Mouse (Mus musculus): ENCODE measurements around the gene Hsp90ab1. TPM values are rescaled to one million over a fixed set of nuclear protein-coding genes. Genes with fewer than 3 reads are reported as not detected.

Gene Hsp90ab1
- polyA plus RNA-seq, 1 experiment, result 1,562 TPM

DNA sequence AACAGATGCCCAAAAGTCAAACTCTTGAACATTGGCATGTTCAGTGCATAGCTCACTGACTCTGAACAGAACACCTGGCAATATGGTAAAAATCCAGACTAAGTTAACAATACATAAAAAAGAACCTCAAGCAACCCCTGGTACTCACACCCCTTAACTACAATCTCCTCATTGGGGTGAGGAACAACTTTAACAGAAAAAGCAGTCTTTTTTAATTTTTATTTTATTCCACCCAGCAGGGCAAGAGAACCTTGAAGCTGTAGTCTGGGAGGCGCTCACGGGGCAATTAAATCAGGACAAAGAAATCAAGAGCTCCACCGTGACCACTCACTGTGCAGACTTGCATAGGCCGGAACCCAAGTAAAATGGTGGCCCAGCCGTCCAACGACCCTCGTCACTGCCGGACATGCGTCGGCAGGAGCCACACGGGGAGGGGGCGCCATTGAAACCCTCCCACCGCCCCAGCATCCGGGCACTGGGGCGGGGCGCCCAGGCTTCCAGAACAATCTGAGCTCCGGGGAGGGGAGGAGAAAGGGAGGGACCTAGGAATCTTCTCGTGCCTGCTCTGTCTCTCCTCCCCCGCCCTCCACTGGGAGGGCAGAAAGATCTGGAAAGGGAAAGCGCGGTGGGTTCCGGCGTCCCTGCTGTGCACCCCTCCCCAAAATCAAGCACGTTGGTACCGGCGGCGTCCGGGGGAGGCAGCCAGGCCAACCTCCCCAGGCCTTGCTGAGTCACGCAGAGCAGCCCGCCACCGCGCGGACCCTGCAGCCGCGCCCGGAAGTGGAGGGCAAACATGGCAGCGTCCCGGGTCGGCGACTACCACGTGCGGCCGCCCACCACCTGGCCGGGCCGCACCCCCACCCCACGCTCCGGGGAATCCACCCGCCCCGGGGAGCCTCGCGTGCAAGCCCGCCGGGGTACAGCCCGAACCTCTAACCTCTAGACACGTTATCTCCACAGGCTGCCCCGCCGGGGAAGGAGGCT lies 676 bp downstream of the Hsp90ab1 start:
- Histone ChIP-seq H3K27ac (ENCODE audit: insufficient read depth, low read length) (peak overlapping the region; percentile 96), H3K4me3 (ENCODE audit: insufficient read depth, low read length) (peak overlapping the region; percentile 93), H3K4me1 (ENCODE audit: control insufficient read depth, insufficient read depth, low read length) (peaks cover 11% of the 10 kb centered on the region; the same call in 1 of the 2 replicates)
- TF ChIP-seq POLR2A (IDR thresholded peaks at IDR 0.05; ENCODE audit: low read depth, low read length), result peak; percentile 30
- no peak for TF ChIP-seq CTCF (IDR thresholded peaks at IDR 0.05; ENCODE audit: borderline replicate concordance, insufficient read depth, low read length)

DNA sequence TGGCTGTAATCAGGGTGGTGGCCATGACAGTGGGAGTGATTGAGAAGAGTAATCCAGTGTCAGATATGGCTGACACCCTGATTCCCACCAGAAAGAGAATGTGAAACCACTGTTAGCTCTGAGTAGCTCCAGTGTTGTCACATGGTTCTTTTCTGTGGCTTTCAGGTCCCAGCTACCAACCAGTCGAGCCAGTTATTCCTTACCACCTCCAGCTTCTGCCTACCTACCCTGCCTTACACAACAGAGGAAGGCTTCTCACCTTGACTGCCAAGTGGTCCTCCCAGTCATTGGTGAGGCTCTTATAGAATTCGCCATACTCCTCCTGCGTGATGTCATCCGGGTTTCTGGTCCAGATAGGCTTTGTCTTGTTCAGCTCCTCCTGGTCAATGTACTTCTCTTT lies 3.1 kb downstream of the Hsp90ab1 start:
- TF ChIP-seq POLR2A (IDR thresholded peaks at IDR 0.05; ENCODE audit: low read depth, low read length), result no peak
- TF ChIP-seq CTCF (IDR thresholded peaks at IDR 0.05; ENCODE audit: borderline replicate concordance, insufficient read depth, low read length), result no peak
- Histone ChIP-seq H3K4me3 (ENCODE audit: insufficient read depth, low read length) (no peak overlapping the region; the same call in 1 of the 2 replicates), H3K27ac (ENCODE audit: insufficient read depth, low read length) (no peak overlapping the region), H3K4me1 (ENCODE audit: control insufficient read depth, insufficient read depth, low read length) (peaks cover 11% of the 10 kb centered on the region; the same call in 1 of the 2 replicates)

DNA sequence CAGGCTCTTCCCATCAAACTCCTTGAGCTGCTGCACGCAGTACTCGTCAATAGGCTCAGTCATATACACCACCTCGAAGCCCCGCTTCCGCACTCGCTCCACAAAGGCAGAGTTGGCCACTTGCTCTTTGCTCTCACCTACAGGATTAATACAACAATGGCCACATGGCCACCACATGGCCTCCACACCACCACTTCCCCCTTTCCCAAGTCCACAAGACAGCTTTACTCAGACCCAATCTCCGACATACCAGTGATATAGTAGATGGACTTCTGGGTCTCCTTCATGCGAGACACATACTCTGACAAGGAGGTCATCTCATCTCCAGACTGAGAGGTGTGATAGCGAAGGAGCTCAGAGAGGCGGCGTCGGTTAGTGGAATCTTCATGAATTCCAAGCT lies 4.1 kb downstream of the Hsp90ab1 start:
- Histone ChIP-seq H3K4me1 (ENCODE audit: control insufficient read depth, insufficient read depth, low read length) (peaks cover 9% of the 10 kb centered on the region; the same call in 1 of the 2 replicates), H3K4me3 (ENCODE audit: insufficient read depth, low read length) (no peak overlapping the region)

DNA sequence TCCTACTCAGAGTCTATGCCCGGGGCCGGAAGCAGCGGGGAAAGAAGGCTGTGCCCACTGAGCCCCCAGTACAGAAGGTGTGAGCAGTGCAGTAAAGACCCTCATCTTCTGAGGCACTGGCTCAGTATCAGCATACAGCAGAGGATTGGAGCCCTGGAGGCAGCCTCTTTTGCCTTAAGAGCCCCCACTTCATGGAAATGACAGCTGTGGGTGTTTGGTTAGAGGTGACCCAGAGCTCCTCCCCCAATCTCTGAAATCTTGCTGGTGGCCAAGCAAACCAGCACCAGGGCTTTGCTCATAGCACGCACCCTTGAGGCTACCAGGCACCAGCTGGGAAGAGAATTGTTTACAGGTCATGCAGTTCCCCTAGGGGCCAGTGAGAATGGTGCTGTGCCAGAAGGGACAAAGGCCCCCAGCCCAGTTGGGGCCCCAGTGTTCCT lies 5.9 kb downstream of the Hsp90ab1 start:
- peaks cover 9% of the 10 kb centered on the region; the same call in 1 of the 2 replicates for H3K4me1 ChIP-seq (ENCODE audit: control insufficient read depth, insufficient read depth, low read length)
- H3K4me3 ChIP-seq (ENCODE audit: insufficient read depth, low read length), result no peak overlapping the region
- H3K27ac ChIP-seq (ENCODE audit: insufficient read depth, low read length), result no peak overlapping the region
- TF ChIP-seq POLR2A (IDR thresholded peaks at IDR 0.05; ENCODE audit: low read depth, low read length), result peak; percentile 47
- TF ChIP-seq CTCF (IDR thresholded peaks at IDR 0.05; ENCODE audit: borderline replicate concordance, insufficient read depth, low read length), result no peak

More for the DNA sequence above, 4.1 kb downstream of the Hsp90ab1 start:
- H3K27ac ChIP-seq (ENCODE audit: insufficient read depth, low read length), result no peak overlapping the region
- TF ChIP-seq POLR2A (IDR thresholded peaks at IDR 0.05; ENCODE audit: low read depth, low read length) (no peak), CTCF (IDR thresholded peaks at IDR 0.05; ENCODE audit: borderline replicate concordance, insufficient read depth, low read length) (no peak)

DNA sequence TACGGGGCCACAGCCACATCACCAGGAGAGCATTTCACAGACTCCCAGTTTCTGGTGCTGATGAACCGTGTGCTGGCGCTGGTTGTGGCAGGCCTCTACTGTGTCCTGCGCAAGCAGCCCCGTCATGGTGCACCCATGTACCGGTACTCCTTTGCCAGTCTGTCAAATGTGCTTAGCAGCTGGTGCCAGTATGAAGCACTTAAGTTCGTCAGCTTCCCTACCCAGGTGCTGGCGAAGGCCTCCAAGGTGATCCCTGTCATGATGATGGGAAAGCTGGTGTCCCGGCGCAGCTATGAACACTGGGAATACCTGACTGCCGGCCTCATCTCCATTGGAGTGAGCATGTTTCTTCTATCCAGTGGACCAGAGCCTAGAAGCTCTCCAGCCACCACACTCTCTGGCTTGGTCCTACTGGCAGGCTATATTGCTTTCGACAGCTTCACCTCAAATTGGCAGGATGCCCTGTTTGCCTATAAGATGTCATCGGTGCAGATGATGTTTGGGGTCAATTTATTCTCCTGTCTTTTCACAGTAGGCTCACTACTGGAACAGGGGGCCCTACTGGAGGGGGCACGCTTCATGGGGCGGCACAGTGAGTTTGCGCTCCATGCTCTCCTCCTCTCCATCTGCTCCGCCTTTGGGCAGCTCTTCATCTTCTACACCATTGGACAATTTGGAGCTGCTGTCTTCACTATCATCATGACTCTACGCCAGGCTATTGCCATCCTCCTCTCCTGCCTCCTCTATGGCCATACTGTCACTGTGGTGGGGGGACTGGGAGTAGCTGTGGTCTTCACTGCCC lies 6.5 kb downstream of the Hsp90ab1 start:
- TF ChIP-seq POLR2A (IDR thresholded peaks at IDR 0.05; ENCODE audit: low read depth, low read length), result peak; percentile 36
- no peak for TF ChIP-seq CTCF (IDR thresholded peaks at IDR 0.05; ENCODE audit: borderline replicate concordance, insufficient read depth, low read length)
- H3K4me3 ChIP-seq (ENCODE audit: insufficient read depth, low read length), result no peak overlapping the region
- H3K4me1 ChIP-seq (ENCODE audit: control insufficient read depth, insufficient read depth, low read length), result peaks cover 9% of the 10 kb centered on the region; the same call in 1 of the 2 replicates
- H3K27ac ChIP-seq (ENCODE audit: insufficient read depth, low read length), result no peak overlapping the region

DNA sequence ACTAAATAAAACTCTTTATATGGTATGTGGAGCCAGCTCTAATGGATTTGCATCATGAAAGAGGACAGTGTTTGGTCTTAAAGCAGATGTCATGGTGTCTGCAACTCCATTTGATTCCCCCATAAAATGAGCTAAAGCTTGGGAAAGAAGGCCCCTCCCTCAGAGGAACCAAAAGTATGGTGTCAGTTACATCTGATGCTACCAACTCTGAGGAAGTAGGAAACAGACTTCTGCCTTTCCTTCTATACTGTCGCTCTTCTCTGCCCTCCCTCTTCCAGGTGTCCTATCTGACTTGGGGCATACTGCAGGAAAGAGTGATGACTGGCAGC lies 7.1 kb downstream of the Hsp90ab1 start:
- H3K27ac ChIP-seq (ENCODE audit: insufficient read depth, low read length), result no peak overlapping the region
- TF ChIP-seq CTCF (IDR thresholded peaks at IDR 0.05; ENCODE audit: borderline replicate concordance, insufficient read depth, low read length), result no peak
- H3K4me3 ChIP-seq (ENCODE audit: insufficient read depth, low read length), result no peak overlapping the region
- peaks cover 8% of the 10 kb centered on the region; the same call in 1 of the 2 replicates for H3K4me1 ChIP-seq (ENCODE audit: control insufficient read depth, insufficient read depth, low read length)

DNA sequence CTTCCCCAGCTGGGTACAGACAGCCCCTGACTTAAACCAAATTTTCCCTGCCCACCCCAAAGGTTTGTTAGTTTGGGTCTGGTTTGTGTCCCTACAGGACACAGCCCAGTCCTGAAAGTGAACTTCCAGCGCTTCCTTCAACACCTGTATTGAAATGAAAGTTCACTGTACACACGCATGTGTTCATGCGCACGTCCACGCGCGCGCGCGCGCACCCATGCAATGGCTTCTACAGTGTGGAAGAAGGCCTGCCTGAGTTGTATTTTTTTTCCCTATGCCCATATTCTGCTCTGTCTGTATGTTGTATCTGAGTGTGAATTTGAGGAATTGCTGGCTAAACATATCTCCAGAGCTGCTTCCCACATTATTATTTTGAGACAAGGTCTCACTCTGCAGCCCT lies 8.0 kb downstream of the Hsp90ab1 start:
- TF ChIP-seq POLR2A (IDR thresholded peaks at IDR 0.05; ENCODE audit: low read depth, low read length), result no peak
- no peak for TF ChIP-seq CTCF (IDR thresholded peaks at IDR 0.05; ENCODE audit: borderline replicate concordance, insufficient read depth, low read length)
- H3K4me3 ChIP-seq (ENCODE audit: insufficient read depth, low read length), result peak overlapping the region; percentile 85
- 0 out of 2 replicates have a peak, but pooled peaks cover 5% of the 10 kb centered on the region for H3K4me1 ChIP-seq (ENCODE audit: control insufficient read depth, insufficient read depth, low read length)
- no peak overlapping the region for H3K27ac ChIP-seq (ENCODE audit: insufficient read depth, low read length)

DNA sequence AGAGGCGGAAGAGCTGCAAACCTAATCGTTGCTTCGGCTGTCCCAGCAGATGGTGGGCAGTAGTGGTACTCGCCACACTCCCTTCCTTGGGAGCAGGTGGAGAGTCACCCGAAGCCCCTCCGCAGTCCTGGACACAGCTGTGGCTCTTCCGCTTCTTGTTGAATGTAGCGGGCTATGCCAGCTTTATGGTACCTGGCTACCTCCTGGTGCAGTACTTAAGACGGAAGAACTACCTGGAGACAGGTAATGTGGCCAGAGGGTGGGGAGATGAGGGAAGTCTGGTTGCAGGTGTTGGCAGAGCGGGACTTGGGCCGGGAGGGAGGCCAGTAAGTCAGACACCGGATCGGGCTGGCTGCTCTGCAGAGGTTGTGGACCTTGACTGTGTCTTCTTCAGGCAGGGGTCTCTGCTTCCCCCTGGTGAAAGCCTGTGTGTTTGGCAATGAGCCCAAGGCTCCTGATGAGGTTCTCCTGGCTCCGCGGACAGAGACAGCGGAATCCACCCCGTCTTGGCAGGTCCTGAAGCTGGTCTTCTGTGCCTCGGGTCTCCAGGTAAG lies 8.5 kb downstream of the Hsp90ab1 start:
- Histone ChIP-seq H3K27ac (ENCODE audit: insufficient read depth, low read length) (no peak overlapping the region), H3K4me3 (ENCODE audit: insufficient read depth, low read length) (peak overlapping the region; percentile 85), H3K4me1 (ENCODE audit: control insufficient read depth, insufficient read depth, low read length) (no peaks in the 10 kb centered on the region)
- no peak for TF ChIP-seq POLR2A (IDR thresholded peaks at IDR 0.05; ENCODE audit: low read depth, low read length)
- TF ChIP-seq CTCF (IDR thresholded peaks at IDR 0.05; ENCODE audit: borderline replicate concordance, insufficient read depth, low read length), result no peak
